Mouse (Mus musculus): ENCODE results near the gene Cpa1.

Cpa1 gene

DNA sequence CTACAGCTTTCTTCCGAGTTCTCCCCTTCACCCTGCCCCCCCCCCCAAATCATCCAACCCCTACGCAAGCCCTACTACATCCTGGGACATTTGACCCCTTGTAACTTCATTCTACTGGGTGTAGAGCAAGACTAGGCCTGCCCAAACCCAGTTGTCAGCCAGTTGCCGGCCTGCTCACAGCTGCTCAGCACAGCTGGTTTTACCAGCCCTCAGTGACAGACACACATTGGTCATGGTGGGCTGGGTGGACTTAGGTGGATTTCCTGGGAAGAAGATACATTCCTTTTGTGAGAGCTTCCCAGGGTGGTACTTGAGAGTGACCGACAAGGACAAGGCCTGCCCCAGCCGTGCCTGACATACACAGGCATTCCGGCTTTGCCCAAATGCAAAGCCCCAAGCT is 18.0 kb upstream of the Cpa1 start:
- DNase-seq (ENCODE audit: low read depth, low spot score) = no peak

- DNase-seq (ENCODE audit: low read depth, low spot score) = no peak
Measured at GRCm38 (mm10) chr6:30621986-30622389, 17.0 kb upstream of the Cpa1 start.

DNA sequence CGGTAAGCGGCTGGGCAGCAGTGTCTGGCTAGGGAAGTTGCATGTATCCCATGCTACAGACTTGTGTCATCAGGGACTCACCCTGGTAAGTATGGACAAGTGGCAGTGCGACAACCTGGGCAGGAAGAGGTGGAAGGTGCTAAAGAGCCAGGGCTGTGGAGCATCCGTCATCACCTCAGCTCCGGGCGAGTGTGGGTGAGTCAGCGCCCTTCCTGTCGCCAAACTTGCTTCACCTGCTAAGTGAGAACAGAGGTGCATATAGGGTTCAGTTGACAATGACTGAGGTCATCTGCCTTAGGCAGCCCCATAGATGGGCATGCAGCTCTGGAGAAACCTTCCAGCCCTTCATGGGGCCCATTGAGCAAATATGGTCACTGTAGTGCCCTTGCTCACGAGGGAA is 14.3 kb upstream of the Cpa1 start:
- DNase-seq (ENCODE audit: low read depth, low spot score) = no peak

DNA sequence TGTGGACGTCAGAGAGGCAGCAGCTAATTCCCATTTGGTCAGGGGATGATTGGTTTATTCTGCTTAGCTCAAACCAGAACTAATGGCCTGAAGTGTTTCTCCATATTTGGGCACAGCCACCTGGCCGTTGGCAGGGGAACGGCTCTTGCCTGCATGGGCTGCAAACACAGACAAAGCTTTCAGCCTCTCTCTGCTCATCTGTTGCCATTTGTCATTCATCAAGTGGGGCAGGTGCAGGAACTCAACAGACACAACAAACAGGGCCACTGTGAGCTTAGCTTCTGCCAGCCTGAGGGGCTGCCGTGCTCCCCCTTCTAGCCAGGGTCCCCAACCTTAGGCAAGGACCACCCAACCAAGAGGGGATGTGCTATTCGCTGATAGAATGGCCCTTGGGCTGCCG is 10.9 kb upstream of the Cpa1 start:
- no peak for DNase-seq (ENCODE audit: low read depth, low spot score)

- no peak for DNase-seq (ENCODE audit: low read depth, low spot score)
Measured at GRCm38 (mm10) chr6:30629989-30630388, 9.0 kb upstream of the Cpa1 start.

GRCm38 (mm10) chr6:30635361-30635862 is 3.6 kb upstream of the Cpa1 start:
- DNase-seq (ENCODE audit: low read depth, low spot score) = no peak

GRCm38 (mm10) chr6:30636186-30636842 is 2.7 kb upstream of the Cpa1 start:
- peak; percentile 51 for DNase-seq (ENCODE audit: low read depth, low spot score)

DNA sequence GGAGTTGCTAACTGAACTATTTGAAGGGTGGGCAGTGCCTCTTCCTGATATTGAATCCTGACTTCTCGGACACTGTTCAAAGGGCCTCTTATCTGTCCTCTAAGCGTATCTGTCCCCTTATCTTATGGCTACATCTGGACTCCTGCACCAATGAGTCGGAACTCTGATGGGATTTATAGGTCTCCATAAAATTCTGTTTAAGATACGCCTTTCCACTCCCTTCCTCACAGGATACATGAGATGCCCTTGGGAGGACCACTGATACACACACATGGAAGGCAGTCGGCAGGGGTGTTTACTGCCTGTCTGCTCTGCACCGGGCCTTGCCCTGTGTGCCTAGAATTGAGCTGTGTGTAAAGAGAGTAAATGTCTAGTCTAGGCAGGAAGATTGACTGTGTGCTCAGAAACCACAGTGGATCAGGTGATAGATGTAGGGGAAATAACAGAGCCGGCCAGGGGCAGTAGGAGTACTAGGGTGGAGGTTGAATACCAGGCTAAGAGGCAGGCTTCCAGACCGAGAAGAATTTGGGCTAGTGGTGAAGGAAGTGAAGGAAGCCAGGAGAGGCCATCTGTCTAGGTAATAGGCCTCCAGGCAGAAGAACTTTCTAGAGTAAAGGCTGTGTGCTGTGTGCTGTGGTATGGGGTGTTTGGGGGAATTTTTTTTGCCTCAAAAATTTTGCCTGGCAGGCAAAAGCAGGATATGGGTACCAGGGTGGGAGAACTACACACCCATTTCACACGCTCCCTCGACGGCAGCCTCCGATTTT is 4.9 kb downstream of the Cpa1 start:
- peak; percentile 46 for DNase-seq (ENCODE audit: low read depth, low spot score)

DNA sequence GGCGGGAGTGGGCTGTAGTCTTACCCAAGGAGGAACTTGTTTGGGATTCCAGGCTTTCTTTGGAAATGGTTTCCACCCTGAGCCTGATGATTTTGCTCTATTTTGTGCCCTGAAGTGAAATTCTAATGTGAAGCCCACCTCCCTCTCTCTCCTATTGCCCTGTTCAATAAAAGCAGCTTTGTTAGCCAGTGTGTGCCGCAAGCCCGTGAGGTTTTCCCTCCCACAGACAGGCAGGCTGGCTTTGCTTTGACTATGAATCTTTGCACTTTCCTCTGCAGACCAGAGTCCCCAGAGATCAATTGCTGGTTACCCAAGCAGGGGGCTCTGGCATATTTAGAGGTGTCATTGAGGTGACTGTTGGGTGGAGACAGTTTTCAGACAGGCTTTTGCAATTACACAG is 5.4 kb downstream of the Cpa1 start:
- DNase-seq (ENCODE audit: low read depth, low spot score) = no peak

GRCm38 (mm10) chr6:30645379-30645778 is 6.4 kb downstream of the Cpa1 start:
- no peak for DNase-seq (ENCODE audit: low read depth, low spot score)

- DNase-seq (ENCODE audit: low read depth, low spot score) = no peak
Measured at GRCm38 (mm10) chr6:30649651-30650296, 10.8 kb downstream of the Cpa1 start.

GRCm38 (mm10) chr6:30652425-30653188 is 13.6 kb downstream of the Cpa1 start:
- DNase-seq (ENCODE audit: low read depth, low spot score) = no peak

- DNase-seq (ENCODE audit: low read depth, low spot score) = no peak
Measured at GRCm38 (mm10) chr6:30653518-30653917, 14.5 kb downstream of the Cpa1 start.

GRCm38 (mm10) chr6:30654402-30654859 is 15.4 kb downstream of the Cpa1 start:
- no peak for DNase-seq (ENCODE audit: low read depth, low spot score)

DNA sequence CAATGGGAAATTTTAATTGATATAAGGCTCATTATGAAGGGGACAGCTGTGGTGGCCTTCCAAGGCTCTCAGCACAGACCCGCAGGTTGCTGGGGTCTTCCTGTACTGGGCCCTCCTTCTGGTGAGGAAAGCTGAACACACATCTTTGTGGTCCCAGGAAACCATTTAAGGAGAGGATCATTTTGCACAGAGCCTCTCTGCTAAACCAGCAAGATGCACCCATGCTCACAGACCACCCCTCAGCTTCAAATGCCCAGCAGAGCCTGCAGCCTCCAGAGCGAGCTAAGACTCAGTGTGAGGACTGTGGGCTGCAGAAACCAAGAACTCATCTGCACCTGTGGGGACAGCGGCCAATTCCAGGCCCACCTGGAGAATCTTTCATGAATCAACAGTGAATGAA is 15.9 kb downstream of the Cpa1 start:
- no peak for DNase-seq (ENCODE audit: low read depth, low spot score)

GRCm38 (mm10) chr6:30657279-30657678 is 18.3 kb downstream of the Cpa1 start:
- no peak for DNase-seq (ENCODE audit: low read depth, low spot score)

GRCm38 (mm10) chr6:30658619-30659018 is 19.6 kb downstream of the Cpa1 start:
- DNase-seq (ENCODE audit: low read depth, low spot score) = no peak

DNA sequence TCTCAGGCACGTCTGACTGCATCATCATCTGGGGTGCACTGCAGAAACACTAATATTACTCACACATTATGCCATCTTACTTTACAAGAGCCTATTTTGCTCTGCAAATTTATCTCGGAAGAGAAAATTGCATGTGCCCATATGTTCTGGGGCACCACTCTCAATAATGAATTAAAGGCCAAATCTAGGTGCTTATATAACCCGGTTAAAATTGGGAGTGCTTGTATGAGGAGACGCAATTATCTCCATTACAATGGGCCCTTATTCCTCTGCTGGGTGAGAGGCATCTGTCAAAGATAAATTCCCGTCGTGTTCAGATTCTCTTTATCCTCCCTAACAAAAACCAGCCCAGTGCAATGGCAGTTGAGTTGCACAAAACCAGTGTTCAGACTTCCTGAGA is 25.8 kb downstream of the Cpa1 start:
- DNase-seq (ENCODE audit: low read depth, low spot score) = no peak

- no peak for DNase-seq (ENCODE audit: low read depth, low spot score)
Measured at GRCm38 (mm10) chr6:30665296-30665695, 26.3 kb downstream of the Cpa1 start.

- DNase-seq (ENCODE audit: low read depth, low spot score) = no peak
Measured at GRCm38 (mm10) chr6:30666043-30666442, 27.0 kb downstream of the Cpa1 start.

DNA sequence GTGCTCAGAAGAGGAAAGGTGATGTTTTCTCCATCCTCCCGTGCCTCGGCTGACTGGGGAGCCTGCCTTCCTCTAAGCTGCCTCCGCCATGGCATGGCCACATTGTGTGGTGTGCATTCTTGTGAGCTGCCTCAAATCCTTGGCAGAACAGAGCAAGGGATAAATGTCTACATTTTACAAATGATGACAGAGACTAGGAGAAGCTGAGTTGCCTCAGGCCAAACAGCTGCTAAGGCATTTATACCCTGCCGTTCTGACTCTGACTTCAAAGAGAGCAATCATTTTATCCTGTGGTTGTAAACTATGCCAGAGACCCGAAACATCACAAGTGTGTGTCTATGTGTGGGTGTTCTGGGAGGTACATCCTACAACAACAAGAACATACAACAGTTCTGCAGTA is 28.6 kb downstream of the Cpa1 start:
- DNase-seq (ENCODE audit: low read depth, low spot score) = peak; percentile 78

- no peak for DNase-seq (ENCODE audit: low read depth, low spot score)
Measured at GRCm38 (mm10) chr6:30671696-30672095, 32.7 kb downstream of the Cpa1 start.
